Mouse (Mus musculus) layer of hippocampus, adult 8-10 months (tissue): ENCODE results near the gene Itpr2. TPM values are rescaled to one million over a fixed set of nuclear protein-coding genes. Genes with fewer than 3 reads are reported as not detected.

Experiments
- DNase-seq, 2 experiments: peaks; one replicate each; pipeline ENCODE4 v3.0.0; 2022; ENCODE audit warnings: low spot score in 2 of 2
- total RNA-seq, 4 experiments: library from RNA; stranded (reverse); gene quantifications; 2 replicates each; pipeline ENCODE4 v1.2.4; 2022

The Itpr2 gene
- total RNA-seq, 4 experiments from 2014 or later: 17.4 to 26.0 (median 21.9) TPM

DNA sequence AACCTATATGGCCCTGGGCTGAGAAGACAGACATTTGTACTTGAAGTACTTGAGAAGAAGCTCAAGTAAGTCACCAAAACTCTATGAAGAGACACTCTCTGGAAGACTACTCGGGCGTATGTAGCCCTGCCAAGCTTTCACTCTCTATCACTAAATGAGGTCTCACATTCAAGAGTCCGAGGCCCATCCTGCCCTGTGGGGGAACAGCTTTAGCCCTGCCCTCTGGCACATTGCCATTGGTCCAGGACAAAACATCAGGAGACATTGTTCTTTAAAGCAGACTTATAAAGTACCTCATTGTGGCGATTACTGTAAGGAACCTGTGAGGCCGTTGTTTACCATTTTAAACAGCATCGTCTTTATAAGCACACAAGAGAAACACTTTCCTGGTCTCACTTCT lies 77.7 kb downstream of the Itpr2 start:
- DNase-seq: no peak

GRCm38 (mm10) chr6:146420718-146421117 lies 81.3 kb downstream of the Itpr2 start:
- DNase-seq: no peak

- DNase-seq: no peak
Observed at GRCm38 (mm10) chr6:146416461-146416860, 85.6 kb downstream of the Itpr2 start.

- DNase-seq: no peak
Observed at GRCm38 (mm10) chr6:146414094-146414493, 87.9 kb downstream of the Itpr2 start.

DNA sequence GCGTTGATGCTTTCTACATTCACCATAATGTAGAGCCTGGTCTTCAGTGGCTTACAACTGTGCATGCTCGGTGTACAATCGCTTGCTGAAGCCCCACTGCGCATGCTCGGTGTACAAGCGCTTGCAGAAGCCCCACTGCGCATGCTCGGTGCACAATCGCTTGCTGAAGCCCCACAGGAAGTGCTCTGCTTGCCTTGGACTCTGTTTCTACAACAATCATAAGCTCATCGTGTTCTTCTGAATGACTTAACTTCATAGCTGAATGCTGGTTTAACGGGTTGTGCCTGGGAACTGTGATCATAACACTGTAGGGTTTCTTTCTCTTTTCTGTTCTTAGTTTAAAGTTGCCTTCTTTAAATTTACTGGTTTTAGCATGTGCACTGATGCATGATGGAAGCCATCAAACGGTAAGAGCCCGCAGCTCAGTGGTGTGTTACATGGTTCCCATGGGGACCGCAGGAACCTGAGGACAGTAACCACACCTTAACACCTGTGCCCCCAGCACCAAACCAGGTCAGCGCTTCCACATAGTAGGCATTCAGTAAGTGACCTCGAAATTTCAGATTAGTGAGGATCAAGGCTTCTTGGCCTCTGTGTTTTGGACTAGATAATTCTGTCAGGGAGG lies 90.5 kb downstream of the Itpr2 start:
- DNase-seq: no peak

DNA sequence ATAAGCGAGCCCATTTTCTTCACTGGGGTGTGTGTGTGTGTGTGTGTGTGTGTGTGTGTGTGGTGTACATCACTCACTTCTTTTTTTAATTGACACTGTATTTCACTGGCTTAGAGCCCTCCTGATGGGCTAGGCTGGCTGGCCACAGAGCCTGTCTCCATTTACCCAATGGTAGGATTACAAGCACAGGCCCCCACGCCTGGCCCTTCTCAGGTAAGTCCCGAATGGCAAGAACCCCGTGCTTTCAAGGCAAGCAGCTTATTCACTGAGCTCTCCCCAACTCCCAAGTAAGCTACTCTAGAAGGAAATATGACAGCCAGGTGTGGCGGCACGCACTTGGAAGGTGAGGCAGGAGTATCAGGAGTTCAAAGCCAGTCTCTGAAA lies 91.6 kb downstream of the Itpr2 start:
- no peak for DNase-seq

DNA sequence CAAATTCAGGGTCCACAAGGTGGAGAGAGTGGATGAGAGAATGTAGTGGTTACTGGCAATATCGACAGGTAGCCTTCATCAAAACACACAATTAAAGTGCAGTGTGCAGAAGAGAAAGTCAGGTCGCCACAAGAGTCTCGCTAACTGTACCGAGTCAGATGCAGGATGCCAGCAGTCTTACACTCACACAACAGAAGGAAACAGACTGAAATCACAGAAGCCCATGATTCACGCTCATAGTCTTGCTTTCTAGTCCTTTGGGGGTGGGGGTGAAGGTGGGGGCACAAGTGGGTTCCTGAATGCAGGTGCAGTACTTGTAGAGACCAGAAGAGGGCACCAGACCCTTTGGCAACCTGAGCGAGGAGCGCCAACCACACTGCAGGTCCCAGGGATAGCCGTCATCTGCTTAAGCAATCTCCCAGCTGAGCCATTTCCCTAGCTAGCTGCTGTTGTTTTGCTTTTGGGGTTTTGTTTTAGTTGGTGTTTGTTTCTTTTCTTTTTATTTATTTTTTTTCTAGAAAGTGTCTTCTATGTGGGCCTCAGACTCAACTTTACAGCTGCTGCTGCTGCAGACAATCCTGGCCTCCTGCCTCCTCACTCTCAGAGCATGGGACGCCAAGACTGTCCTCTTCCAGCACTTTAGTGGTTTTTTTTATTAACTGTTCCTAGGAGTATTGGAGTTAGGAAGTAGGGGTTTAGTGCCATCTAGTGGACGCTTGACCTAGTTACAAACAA lies 92.2 kb downstream of the Itpr2 start:
- peak; percentile 52 to 77 for DNase-seq

DNA sequence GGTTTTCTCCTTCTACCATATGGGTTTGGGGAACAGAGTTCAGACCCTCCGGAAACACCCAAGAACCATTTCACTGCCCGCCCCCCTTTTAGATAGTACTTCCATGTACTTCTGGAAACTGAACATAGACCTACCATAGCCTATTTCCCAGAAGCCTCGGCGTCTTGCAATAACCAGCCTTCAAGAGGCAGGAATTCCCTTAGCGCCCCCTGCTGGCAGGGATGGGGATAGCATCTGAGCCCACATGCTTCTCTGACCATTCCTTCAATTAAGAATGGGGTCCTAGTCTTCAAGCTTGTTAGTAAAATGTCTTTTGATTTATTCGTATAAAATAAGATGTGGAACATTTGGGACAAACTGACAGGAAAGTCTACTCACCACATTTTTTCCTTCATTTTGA lies 96.6 kb downstream of the Itpr2 start:
- DNase-seq: peak in 1 of 2 experiments; percentile 17

DNA sequence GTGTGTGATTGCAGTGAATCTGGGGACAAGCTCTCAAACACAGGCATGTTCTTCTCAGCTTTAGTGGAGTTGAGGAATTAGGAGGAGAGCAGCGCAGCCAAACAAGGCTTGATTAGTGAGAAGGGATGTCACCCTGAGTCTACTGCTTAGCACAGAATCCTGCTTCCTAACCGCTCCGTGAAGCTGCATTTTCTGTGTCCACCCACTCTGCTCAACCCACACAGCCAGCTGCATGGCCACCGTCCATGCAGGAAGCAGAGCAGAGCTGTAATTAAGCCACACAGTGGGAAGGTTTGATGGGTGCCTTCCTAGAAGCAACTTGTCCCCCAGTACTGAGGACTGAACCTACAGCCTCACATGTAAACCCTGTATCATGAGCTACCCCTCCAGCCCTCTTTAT lies 97.1 kb downstream of the Itpr2 start:
- DNase-seq: peak in 1 of 2 experiments; percentile 26

GRCm38 (mm10) chr6:146404156-146404555 lies 97.9 kb downstream of the Itpr2 start:
- DNase-seq: no peak

DNA sequence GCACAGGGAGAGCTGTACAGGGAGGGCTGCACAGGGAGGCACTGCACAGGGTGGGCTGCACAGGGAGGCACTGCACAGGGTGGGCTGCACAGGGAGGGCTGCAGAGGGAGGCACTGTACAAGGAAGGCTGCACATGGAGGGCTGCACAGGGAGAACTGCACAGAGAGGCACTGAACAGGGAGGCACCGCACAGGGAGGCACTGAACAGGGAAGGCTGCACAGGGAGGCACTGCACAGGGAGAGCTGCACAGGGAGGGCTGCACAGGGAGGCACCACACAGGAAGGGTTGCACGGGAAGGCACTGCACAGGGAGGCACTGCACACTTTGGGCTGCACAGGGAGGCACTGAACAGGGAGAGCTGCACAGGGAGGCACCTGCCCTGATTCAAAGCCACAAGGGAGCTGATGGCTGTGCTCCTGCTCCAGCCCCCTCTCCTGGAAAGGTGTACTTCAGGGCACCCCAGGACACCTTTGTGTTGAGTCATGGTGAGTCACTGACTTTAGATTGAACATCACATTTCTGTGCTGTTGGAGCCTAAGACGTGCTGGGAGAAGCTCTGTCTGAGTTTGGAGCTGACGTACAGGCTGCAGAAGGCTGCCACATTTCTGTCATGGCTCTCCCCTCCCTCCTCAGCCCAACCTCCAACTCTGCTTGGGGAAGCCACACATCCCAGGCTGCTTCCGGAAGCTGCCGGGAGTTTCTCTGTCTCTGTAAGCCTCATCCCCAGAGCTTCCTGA lies 98.9 kb downstream of the Itpr2 start:
- DNase-seq: peak in 1 of 2 experiments; percentile 11

DNA sequence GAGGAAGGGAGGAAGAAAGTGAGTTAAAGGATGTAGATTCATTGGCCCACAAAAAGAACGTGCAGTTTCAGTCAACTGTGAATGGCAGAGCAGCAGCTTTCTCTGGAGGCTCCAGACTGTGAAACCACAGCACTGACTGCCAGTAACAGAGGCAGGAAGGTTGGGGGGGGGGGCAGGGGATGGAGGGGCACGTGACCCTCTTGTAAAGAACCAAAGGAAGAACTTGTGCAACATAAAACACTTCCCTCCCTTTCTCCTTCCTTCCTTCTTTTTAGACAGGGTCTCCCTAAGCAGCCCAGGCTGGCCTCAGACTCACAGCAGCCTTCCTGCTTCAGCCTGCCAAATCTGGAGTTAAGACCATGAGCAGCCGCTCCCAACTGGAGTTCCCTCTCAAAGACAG lies 104.2 kb downstream of the Itpr2 start:
- DNase-seq: no peak

GRCm38 (mm10) chr6:146396253-146396652 lies 105.8 kb downstream of the Itpr2 start:
- no peak for DNase-seq

- no peak for DNase-seq
Observed at GRCm38 (mm10) chr6:146395616-146396015, 106.4 kb downstream of the Itpr2 start.

DNA sequence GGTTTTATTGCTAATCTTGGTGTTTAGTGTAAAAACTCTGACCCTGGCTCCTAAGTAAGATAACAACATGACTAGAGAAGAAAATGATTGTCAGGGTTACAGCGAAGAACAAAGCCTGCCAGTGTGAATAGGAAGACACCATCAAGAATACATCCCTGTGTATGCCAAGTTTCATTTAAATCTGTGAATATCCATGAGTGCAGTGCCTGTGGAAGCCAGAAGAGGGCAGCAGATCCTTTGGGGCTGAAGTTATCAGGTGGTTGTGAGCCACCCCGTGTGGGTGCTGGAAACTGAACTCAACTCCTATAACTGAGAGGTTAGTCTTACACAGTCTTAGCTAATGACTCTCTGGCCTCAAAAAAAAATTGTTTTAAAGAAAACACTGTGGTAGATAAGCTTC lies 109.8 kb downstream of the Itpr2 start:
- no peak for DNase-seq

DNA sequence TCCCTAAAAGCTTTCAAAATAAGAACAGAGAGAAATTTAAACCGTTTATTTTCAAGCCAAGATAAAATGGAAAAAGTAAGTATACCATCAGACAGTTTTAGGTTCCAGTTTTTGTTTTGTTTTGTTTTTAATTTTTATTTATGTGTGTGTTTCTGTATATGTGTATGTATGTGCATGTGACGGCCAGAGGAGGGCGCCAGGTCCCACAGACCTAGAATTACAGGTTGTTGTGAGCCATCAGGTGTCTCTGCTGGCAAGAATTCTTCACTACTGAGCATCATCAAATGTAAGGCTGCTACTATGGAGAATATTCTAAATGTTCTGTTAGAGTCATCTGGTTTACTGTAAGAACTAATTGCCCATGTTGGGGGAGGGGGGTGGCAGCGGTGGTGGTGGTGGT lies 111.9 kb downstream of the Itpr2 start:
- DNase-seq: no peak

DNA sequence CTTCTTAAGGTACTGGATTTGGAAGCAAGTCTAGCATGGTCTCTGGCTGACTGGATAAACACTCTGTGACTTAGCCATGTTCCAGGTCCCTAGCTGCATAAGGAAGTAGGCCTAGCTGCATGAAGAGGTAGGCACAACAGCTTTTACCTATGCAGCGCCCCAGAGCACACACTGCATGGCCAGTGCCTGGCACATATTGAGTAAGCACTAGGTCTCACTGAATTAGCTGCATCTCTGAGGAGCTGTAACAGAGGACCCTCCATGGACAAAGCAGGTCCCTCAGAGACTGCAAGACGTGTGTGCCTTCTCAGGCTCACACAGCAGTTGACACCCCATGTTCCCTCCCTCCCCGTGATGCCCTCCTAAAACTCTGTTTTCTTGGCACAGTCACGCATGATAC lies 114.0 kb downstream of the Itpr2 start:
- no peak for DNase-seq

- no peak for DNase-seq
Observed at GRCm38 (mm10) chr6:146387039-146387713, 114.8 kb downstream of the Itpr2 start.

DNA sequence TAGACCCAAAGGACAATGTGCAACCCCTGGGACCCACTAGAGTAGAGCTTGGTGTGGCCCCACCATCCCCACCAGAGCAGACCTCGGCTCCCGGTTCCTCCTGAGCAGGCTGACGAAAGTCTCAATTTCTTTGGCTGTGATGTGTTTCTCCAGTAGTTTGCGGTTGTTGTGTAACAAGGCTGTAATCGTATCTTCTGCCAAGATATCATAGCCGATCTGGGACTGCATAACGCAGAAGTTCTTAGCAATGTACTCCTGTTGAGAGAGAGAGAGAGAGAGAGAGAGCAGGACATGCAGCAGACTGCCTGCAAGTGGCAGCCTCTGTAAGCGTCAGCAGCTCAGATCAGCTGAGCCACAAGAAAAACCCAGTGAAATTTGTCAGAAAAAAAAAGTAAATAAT lies 122.8 kb downstream of the Itpr2 start:
- DNase-seq: no peak

DNA sequence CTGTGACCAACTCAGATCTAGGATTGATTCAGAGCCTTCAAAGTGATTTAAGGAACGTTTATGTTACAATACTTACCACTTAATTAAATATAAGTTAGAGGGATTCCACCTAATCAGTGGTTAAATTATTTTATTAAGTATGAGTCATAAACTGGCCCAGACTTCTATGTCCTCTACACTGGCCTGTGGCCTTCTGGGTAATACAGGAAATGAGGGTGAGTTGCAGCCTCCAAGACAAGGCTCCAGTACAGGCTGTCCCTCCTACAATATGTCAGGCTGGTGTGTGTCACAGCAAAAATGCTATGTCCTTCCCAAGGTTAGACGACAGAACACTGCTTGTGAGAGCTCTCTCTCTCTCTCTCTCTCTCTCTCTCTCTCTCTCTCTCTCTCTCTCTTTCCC lies 130.5 kb downstream of the Itpr2 start:
- DNase-seq: no peak

DNA sequence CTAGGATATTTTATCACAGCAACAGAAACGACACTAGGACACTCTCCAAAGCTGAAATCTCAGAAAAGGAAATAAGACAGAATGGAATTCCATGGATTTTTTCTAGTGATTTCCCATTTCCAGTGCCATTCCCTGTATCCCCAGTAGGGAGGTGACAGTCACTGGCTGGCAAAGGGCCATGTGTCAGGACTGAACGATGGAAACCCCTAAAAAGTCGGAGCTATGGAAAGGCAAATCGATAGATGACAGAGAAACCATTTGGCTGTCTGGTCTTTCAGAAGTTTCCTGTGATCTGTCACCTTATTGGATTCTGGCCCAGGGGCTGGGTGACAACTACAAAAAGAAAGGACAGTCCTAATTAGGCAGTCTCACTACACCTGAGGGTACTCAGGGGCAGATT lies 135.8 kb downstream of the Itpr2 start:
- DNase-seq: no peak

DNA sequence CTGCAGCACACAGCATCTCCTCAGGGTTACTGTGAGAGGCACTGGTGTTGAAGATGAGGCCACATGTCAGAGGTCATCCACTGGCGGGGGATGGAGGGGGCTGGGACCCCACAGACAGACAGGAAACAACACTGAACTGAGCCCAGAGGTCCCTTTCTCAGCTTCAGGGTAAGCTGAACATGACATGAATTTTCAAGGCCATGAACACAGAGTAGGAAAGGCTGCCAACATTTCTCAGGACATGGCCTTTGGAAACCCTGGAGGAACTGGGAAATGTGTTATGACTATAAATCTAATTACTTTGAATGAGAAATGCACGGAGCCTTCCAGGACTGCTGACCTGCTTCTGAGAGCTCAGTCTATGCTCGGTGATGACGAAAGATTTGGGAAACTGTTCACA lies 144.1 kb downstream of the Itpr2 start:
- DNase-seq: peak in 1 of 2 experiments; percentile 49
